Mouse (Mus musculus) telencephalon, adult 2 months (tissue): ENCODE measurements around the gene Gm3402.
"Not testable (repeated sequence)": the region's sequence is repeated elsewhere in the genome, so short reads cannot be mapped to it uniquely, and the experiment has no call there.

Experiments used
- DNase-seq: peaks from one replicate; pipeline ENCODE4 v3.0.0-alpha.2; 2011; ENCODE audit warnings: low read depth, low spot score

Gene Gm3402

DNA sequence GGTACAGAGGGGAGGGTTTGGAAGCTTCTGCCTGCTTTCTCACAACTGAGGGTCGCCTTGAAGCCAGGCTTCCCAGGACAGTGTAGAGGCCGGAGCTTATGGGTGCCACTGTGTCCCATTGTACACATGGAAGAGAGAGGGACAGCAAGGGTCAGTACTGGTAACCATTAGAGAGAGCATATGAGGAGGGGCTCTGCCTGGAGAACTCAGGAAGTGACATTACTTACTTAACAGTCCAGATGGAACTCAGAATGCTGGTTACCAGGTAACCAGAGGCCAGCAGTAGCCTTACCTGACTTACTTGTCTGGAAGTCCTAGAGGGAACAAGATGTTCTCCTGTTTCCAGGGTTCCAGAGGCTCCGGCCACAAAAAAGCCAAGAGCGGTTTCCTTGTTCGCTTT, at the start of gene Gm3402:
Gene Gm3402 (plus strand): TSS at position 301 of the 400 bp plus-strand sequence.
- DNase-seq, result not testable (repeated sequence)

DNA sequence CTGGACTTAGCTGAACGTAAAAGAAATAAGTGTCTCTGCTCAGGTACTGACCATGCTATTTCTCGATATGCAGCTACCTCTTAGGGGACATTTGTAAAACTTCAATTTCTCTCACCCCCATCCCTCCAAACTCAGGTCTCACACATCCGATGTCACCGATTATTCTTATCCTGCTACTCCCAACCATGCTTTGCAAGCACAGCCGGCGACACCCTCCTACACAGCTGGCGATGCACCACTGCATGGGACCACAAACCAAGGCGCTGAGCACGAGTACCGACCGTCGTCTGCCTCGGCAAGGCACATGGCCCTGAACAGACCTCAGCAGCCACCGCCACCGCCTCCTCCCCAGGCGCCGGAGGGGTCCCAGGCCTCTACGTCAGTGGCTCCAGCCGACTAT, 47.3 kb upstream of the Gm3402 start:
- DNase-seq, result no peak

DNA sequence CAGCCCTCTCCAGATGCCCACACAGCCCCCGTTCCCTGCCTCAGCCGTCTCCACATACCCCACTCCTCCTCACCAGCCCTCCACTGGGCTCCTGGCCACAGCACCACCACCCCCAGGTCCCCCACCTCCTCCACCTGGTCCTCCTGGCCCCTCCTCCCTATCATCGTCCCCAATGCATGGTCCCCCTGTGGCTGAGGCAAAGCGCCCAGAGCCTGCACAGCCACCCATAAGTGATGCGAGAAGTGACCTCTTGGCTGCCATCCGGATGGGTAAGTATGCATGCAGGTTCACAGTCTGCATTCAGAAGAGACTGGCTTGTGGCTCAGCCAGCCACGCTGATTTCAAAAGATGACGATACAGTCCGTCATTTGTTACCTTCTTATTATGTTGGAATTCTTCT, 45.6 kb upstream of the Gm3402 start:
- DNase-seq, result no peak

DNA sequence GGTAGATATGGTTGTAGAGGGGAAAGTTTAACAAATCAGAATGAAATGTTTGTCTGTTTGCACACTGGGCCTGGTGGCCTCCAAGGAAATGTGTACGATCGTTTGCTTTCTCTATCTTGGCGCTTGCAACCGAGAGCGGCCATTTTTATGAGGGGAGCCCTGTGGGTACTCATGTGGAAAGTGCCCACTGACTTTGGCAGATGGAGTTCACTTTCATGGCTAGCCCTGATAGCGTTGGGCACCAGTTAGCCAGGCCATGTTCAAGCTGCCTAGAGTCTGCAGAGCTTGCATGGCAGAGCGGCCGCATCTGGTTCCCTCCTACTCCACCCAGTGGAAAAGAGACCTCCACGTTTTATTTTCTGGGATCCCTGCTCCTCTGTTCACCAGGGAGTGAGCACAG, 43.1 kb upstream of the Gm3402 start:
- DNase-seq, result no peak

DNA sequence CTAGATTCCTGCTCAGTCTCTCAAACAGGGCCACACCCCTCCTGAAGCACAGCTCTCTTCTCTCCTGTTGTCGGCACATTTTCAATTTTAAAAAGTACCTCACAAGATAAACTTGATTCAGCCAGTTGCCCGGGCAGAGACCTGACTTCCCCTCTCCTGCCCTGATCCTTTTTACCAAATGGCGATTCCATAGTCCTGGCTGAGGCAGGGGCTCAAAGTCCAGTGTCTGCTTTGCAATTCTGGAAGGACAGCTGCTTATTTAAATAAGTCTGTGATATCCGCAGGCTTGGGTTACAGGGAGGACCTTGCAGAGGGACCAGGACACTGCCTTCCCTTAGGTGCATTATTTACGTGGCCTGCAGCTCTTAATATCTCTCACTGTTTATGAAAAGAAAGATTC, 42.6 kb upstream of the Gm3402 start:
- no peak for DNase-seq

DNA sequence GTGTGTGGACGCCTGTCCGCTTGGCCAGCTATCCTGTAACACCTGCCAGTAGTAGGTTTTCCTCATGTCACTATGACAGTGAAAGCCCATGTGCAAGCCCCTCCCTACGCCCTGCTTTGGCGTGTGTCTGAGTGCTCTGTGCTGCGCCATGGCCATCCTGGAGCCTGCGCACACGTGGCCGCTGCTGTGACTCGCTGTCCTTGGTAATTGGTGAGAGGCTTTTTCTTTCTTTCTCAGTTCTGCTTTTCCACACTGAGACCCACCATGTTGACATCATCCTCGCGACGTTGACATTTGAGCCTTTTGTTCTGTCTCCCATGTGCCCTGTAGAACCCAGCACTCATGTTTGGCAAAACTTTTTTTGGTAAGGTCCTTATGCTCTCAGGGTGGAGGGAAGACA, 42.1 kb upstream of the Gm3402 start:
- no peak for DNase-seq

DNA sequence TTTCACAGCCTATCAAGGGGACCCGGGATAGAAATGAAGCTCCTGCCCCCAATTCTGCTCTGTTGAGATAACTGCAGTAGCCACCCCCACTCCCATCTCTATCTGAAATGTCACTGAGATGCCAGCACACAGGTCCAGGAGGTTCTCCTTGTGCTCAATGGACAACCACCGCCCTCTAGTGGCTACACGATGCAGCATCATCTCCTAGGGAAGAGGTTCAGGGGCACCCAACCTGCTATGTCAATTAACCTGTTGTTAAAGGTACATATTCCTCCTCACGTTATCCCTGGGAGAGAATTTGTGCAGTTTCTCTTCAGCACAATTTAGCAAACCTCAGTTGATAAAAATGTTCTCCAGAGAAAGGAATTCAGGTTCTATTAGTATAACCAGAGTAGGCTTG, 34.4 kb upstream of the Gm3402 start:
- not testable (repeated sequence) for DNase-seq

DNA sequence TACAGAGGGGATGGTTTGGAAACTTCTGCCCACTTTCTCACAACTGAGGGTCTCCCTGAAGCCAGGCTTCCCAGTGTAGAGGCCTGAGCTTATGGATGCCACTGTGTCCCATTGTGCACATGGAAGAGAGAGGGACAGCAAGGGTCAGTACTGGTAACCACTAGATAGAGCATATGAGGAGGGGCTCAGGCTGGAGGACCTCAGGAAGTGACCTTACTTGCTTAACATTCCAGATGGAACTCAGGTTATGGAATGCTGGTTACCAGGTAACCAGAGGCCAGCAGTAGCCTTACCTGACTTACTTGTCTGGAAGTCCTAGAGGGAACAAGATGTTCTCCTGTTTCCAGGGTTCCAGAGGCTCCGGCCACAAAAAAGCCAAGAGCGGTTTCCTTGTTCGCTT, 32.3 kb upstream of the Gm3402 start, which contains the start of gene Gm6408:
Gene Gm6408 (plus strand): TSS at position 301 of the 400 bp plus-strand sequence.
- not testable (repeated sequence) for DNase-seq

DNA sequence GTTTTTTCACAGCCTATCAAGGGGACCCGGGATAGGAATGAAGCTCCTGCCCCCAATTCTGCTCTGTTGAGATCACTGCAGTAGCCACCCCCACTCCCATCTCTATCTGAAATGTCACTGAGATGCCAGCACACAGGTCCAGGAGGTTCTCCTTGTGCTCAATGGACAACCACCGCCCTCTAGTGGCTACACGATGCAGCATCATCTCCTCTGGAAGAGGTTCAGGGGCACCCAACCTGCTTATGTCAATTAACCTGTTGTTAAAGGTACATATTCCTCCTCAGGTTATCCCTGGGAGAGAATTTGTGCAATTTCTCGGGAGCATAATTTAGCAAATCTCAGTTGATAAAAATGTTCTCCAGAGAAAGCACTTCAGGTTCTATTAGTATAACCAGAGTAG, 25.0 kb upstream of the Gm3402 start:
- DNase-seq, result not testable (repeated sequence)

DNA sequence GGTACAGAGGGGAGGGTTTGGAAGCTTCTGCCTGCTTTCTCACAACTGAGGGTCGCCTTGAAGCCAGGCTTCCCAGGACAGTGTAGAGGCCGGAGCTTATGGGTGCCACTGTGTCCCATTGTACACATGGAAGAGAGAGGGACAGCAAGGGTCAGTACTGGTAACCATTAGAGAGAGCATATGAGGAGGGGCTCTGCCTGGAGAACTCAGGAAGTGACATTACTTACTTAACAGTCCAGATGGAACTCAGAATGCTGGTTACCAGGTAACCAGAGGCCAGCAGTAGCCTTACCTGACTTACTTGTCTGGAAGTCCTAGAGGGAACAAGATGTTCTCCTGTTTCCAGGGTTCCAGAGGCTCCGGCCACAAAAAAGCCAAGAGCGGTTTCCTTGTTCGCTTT, 22.9 kb upstream of the Gm3402 start, which contains the start of gene Gm6370:
Gene Gm6370 (plus strand): TSS at position 301 of the 400 bp plus-strand sequence.
- DNase-seq, result not testable (repeated sequence)

DNA sequence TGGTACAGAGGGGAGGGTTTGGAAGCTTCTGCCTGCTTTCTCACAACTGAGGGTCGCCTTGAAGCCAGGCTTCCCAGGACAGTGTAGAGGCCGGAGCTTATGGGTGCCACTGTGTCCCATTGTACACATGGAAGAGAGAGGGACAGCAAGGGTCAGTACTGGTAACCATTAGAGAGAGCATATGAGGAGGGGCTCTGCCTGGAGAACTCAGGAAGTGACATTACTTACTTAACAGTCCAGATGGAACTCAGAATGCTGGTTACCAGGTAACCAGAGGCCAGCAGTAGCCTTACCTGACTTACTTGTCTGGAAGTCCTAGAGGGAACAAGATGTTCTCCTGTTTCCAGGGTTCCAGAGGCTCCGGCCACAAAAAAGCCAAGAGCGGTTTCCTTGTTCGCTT, 11.8 kb upstream of the Gm3402 start, which contains the start of gene 4930449I24Rik:
Gene 4930449I24Rik (plus strand): TSS at position 301 of the 400 bp plus-strand sequence.
- not testable (repeated sequence) for DNase-seq

DNA sequence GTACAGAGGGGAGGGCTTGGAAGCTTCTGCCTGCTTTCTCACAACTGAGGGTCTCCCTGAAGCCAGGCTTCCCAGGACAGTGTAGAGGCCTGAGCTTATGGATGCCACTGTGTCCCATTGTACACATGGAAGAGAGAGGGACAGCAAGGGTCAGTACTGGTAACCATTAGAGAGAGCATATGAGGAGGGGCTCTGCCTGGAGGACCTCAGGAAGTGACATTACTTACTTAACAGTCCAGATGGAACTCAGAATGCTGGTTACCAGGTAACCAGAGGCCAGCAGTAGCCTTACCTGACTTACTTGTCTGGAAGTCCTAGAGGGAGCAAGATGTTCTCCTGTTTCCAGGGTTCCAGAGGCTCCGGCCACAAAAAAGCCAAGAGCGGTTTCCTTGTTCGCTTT, 11.6 kb downstream of the Gm3402 start, which contains the start of gene Gm3404:
Gene Gm3404 (plus strand): TSS at position 301 of the 400 bp plus-strand sequence.
- not testable (repeated sequence) for DNase-seq

DNA sequence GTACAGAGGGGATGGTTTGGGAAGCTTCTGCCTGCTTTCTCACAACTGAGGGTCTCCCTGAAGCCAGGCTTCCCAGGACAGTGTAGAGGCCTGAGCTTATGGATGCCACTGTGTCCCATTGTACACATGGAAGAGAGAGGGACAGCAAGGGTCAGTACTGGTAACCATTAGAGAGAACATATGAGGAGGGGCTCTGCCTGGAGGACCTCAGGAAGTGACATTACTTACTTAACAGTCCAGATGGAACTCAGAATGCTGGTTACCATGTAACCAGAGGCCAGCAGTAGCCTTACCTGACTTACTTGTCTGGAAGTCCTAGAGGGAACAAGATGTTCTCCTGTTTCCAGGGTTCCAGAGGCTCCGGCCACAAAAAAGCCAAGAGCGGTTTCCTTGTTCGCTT, 23.4 kb downstream of the Gm3402 start, which contains the start of gene Gm3409:
Gene Gm3409 (plus strand): TSS at position 301 of the 400 bp plus-strand sequence.
- not testable (repeated sequence) for DNase-seq

DNA sequence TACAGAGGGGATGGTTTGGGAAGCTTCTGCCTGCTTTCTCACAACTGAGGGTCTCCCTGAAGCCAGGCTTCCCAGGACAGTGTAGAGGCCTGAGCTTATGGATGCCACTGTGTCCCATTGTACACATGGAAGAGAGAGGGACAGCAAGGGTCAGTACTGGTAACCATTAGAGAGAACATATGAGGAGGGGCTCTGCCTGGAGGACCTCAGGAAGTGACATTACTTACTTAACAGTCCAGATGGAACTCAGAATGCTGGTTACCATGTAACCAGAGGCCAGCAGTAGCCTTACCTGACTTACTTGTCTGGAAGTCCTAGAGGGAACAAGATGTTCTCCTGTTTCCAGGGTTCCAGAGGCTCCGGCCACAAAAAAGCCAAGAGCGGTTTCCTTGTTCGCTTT, 41.9 kb downstream of the Gm3402 start, which contains the start of gene Gm3415:
Gene Gm3415 (plus strand): TSS at position 301 of the 400 bp plus-strand sequence.
- not testable (repeated sequence) for DNase-seq

DNA sequence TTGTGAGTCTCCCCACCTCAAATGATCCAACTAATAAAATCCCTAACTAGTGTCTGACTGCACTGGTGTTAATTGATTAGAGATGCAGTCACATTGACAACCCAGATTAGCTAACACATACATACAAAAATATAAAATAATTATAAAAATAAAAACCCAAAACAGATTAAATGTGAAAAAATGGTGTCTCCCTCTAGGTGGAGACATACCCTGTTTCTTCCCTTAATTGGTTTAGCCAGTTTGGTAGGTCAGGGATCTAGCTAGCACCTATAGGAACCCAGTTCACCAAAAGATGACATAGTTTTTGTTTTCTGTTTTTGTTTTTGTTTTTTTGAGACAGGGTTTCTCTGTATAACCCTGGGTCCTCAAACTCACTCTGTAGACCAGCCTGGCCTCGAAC, 50.3 kb downstream of the Gm3402 start:
- no peak for DNase-seq
